Comparison of ENCODE assay signal across 12 mouse cellular contexts in the genomic region with DNA sequence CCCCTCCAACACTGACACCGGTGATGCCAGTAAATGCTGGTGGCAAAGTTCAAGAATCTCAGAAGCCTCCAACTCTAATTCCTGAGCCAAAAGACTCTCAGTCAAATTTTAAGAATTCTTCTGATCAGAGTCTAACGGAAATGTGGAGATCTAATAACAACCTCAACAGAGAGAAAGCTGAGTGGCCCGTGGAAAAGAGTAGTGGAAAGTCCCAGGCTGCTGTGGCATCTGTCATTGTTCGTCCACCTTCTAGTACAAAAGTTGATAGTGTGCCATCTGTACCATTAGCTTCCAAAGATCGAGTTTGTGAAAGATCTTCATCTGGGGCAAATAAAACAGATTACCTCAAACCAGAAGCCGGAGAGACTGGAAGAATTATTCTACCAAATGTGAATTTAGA. TPM values are rescaled to one million over a fixed set of nuclear protein-coding genes. Genes with fewer than 3 reads are reported as not detected.
A peak's percentile ranks its signal among the peaks of the same experiment; 100 is the strongest.
DNase-seq lines count a peak whose midpoint lies in the region; ATAC-seq and TF ChIP-seq lines count a peak whose summit lies in the region.
"Had no signal": no experiment of that assay in that cellular context is flagged by ENCODE, and none has a peak within 500 bp of the region (broad histone marks: within the 10 kb centered on the region; RNA-seq: fewer than 3 reads in every experiment).

No protein-coding gene starts in this region.

- no peaks in the 10 kb centered on the region for H3K9me3 ChIP-seq in heart, embryonic 13.5 days
- H3K9me3 ChIP-seq: forebrain, embryonic 13.5 days; G1E; midbrain, embryonic 12.5 days had no signal

- no peak for TF ChIP-seq POLR2A in bone marrow macrophage, adult 2 months (IDR thresholded peaks at IDR 0.05; ENCODE audit: borderline replicate concordance, low read depth, low read length)

- peaks cover 68% of the 10 kb centered on the region for H3K36me3 ChIP-seq in heart, embryonic 13.5 days

- no peak for ATAC-seq in heart, embryonic 13.5 days (ENCODE audit: extremely low read depth, insufficient number of reproducible peaks, low FRiP score, low TSS enrichment)
- peak; percentile 51 for ATAC-seq in inflammation-experienced regulatory T-cells, adult 6 months
- ATAC-seq: forebrain, embryonic 13.5 days had no signal

- no peaks in the 10 kb centered on the region for H3K27me3 ChIP-seq in heart, embryonic 13.5 days (replicated peaks)
- H3K27me3 ChIP-seq: forebrain, embryonic 13.5 days; midbrain, embryonic 12.5 days had no signal

- no peak for DNase-seq in heart, adult 18-20 months
- no peak for DNase-seq in left cerebral cortex, adult 2 months (ENCODE audit: extremely low spot score in 1 of 2, low spot score in 2 of 2)
- DNase-seq in left cerebral cortex, postnatal 4 days = no peak
- DNase-seq in MN1 (ENCODE audit: low spot score) = no peak

- peak overlapping the region; percentile 80 for H3K27ac ChIP-seq in heart, embryonic 13.5 days (replicated peaks)
- peak overlapping the region; percentile 28; the same call in 1 of the 2 replicates for H3K27ac ChIP-seq in left cerebral cortex, adult 2 months
- peak overlapping the region; percentile 57 for H3K27ac ChIP-seq in bone marrow macrophage, adult 2 months (ENCODE audit: insufficient read depth, low read depth, low read length)
- H3K27ac ChIP-seq: forebrain, embryonic 13.5 days; kidney, postnatal 0 days; midbrain, embryonic 12.5 days had no signal

- TF ChIP-seq CTCF in left cerebral cortex, adult 2 months (IDR thresholded peaks at IDR 0.05) = no peak
- no peak for TF ChIP-seq CTCF in bone marrow macrophage, adult 2 months (IDR thresholded peaks at IDR 0.05; ENCODE audit: low read depth, low read length)

- H3K9ac ChIP-seq in heart, embryonic 13.5 days = no peak overlapping the region
- H3K9ac ChIP-seq: forebrain, embryonic 13.5 days; lung, embryonic 14.5 days; midbrain, embryonic 12.5 days had no signal

- intact Hi-C loops in left cerebral cortex, adult 2 months (cut with DNase I) = no loop called here
- intact Hi-C loops in left cerebral cortex, postnatal 4 days (cut with DNase I) = no loop called here

- no peak overlapping the region for H3K4me2 ChIP-seq in heart, embryonic 13.5 days
- H3K4me2 ChIP-seq: forebrain, embryonic 13.5 days; lung, embryonic 14.5 days; midbrain, embryonic 12.5 days had no signal

- WGBS in heart, embryonic 13.5 days = 72% methylated on average over 6 of the region's 6 CpGs

- no peak overlapping the region for H3K4me3 ChIP-seq in heart, embryonic 13.5 days
- no peak overlapping the region for H3K4me3 ChIP-seq in left cerebral cortex, adult 2 months
- H3K4me3 ChIP-seq in bone marrow macrophage, adult 2 months (ENCODE audit: insufficient read depth, low read length) = no peak overlapping the region
- H3K4me3 ChIP-seq: forebrain, embryonic 13.5 days; midbrain, embryonic 12.5 days had no signal

- H3K4me1 ChIP-seq in heart, embryonic 13.5 days = peaks cover 63% of the 10 kb centered on the region
- peaks cover 31% of the 10 kb centered on the region for H3K4me1 ChIP-seq in bone marrow macrophage, adult 2 months (ENCODE audit: control insufficient read depth, insufficient read depth, low read length)
- H3K4me1 ChIP-seq: forebrain, embryonic 13.5 days; midbrain, embryonic 12.5 days had no signal

RNA-seq across cellular contexts. Expression of gene Nrbf2, which starts 59.6 kb away (rescaled TPM):
- polyA plus RNA-seq in heart, embryonic 13.5 days (2015; fragmentation: Nextera tagmentation; extraction: Ambion mirVana) = 27.9 and 30.6 TPM in 2 replicates
- total RNA-seq in heart, adult 18-20 months (2021) = 1 to 10 TPM; 6.8 to 6.9 TPM
- 10 to 100 TPM; 19.4 to 20.1 TPM for total RNA-seq in left cerebral cortex, adult 2 months (2021)
- 10 to 100 TPM; 14.4 to 16.1 TPM for total RNA-seq in left cerebral cortex, postnatal 4 days (2021)
- polyA plus RNA-seq in bone marrow macrophage, adult 2 months (2012; ENCODE audit: insufficient read depth, insufficient read length, missing spikeins) = 30.0 and 35.0 TPM in 2 replicates
- 10 to 100 TPM; 30.7 to 35.8 (median 32.9) TPM for polyA plus RNA-seq in inflammation-experienced regulatory T-cells, adult 6 months (2017; shearing (Covaris generic))

Comparison
In these comparisons a context has a peak if more than half of its experiments do, and no peak if none do; other contexts are left out.
1. H3K27ac ChIP-seq: peak in every context shown above with its lines; median percentile 80 in heart, embryonic 13.5 days; 57 in bone marrow macrophage, adult 2 months; 28 in left cerebral cortex, adult 2 months.